Mouse (Mus musculus): Measurements from ENCODE around the gene Fen1. TPM values are rescaled to one million over a fixed set of nuclear protein-coding genes. Genes with fewer than 3 reads are reported as not detected.
A peak's percentile ranks its signal among the peaks of the same experiment; 100 is the strongest.

Fen1 gene
- polyA plus RNA-seq, 1 experiment, result 6.6 TPM

DNA sequence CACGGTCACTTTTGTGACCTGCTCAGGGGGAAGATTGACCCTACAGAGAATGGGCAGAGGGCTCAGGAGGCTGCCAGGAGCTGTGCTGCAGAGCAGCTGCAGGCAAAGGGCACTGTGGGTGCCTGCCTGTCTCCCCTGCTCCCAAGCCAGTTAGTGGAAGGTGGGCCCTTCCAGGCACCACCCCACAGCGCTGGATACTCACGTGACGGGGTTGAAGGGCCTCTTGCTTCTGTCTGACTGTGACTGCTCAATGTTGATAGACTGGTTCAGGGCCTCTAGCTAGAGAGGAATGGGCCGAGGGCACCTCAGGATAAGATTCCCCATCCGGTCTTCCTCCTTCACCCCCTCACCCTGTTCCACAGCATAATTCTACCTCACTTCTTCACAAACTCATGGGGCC lies 15.6 kb upstream of the Fen1 start:
- 51% methylated on average over 6 of the region's 6 CpGs for WGBS

DNA sequence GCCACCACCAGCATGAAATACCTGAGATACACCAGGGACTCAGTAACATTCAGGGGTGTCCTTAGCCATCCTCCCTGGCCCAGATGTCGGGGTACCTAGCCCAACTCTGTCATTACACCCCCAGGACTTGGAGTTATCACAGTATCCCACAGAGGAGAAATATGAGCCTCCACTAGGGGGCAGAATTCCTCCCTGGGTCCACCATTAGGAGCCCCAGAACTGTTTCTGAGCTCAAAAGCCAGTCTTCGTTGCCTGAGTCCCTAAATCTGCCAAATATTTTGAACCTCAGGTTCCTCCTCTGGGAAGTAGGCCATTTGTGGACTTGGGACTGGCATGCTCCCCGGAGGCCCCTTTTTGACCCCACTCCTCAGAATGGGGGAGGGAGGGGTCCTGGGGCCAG lies 15.1 kb upstream of the Fen1 start:
- peak; percentile 28 for DNase-seq
- WGBS, result 31% methylated on average over 3 of the region's 3 CpGs
- TF ChIP-seq POLR2A (IDR thresholded peaks at IDR 0.05; ENCODE audit: borderline replicate concordance, extremely low read depth, low read depth, low read length), result no peak
- TF ChIP-seq CTCF (IDR thresholded peaks at IDR 0.05; ENCODE audit: insufficient read depth, low read length), result peak; percentile 29; the same call in 1 of the 2 replicates

More for the DNA sequence above, 15.6 kb upstream of the Fen1 start:
- no peak overlapping the region for H3K4me3 ChIP-seq (replicated peaks; ENCODE audit: extremely low read depth, low read depth, low read length)
- TF ChIP-seq POLR2A (IDR thresholded peaks at IDR 0.05; ENCODE audit: borderline replicate concordance, extremely low read depth, low read depth, low read length) (no peak), CTCF (IDR thresholded peaks at IDR 0.05; ENCODE audit: insufficient read depth, low read length) (no peak)
- DNase-seq, result no peak
- H3K4me1 ChIP-seq (ENCODE audit: control insufficient read depth, insufficient read depth, low read length), result no peaks in the 10 kb centered on the region

DNA sequence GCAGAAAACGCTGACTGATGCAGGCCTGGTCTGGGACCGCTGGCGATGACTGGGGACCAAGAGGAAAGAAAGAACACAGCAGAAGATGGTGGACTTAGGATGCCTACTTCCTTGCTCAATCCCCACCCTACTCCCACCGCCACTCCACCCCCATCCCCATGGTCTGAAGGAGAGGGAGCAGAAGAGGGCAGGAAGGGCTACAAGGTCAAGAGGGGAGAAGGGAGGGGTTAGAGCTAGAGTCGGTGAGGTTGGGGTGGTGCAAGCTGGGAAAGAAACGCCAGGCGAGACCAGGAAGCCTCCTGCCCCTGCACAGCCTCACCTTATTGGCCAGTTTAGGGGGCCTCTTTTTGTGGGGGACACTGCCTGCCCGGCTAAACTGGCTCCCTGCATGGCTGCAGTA lies 12.1 kb upstream of the Fen1 start:
- TF ChIP-seq CTCF (IDR thresholded peaks at IDR 0.05; ENCODE audit: insufficient read depth, low read length), result no peak
- TF ChIP-seq POLR2A (IDR thresholded peaks at IDR 0.05; ENCODE audit: borderline replicate concordance, extremely low read depth, low read depth, low read length), result no peak
- DNase-seq, result no peak
- Histone ChIP-seq H3K4me3 (replicated peaks; ENCODE audit: extremely low read depth, low read depth, low read length) (no peak overlapping the region), H3K4me1 (ENCODE audit: control insufficient read depth, insufficient read depth, low read length) (no peaks in the 10 kb centered on the region)
- 64% methylated on average over 8 of the region's 8 CpGs for WGBS

More for the DNA sequence above, 15.1 kb upstream of the Fen1 start:
- Histone ChIP-seq H3K4me1 (ENCODE audit: control insufficient read depth, insufficient read depth, low read length) (no peaks in the 10 kb centered on the region), H3K4me3 (replicated peaks; ENCODE audit: extremely low read depth, low read depth, low read length) (no peak overlapping the region)

DNA sequence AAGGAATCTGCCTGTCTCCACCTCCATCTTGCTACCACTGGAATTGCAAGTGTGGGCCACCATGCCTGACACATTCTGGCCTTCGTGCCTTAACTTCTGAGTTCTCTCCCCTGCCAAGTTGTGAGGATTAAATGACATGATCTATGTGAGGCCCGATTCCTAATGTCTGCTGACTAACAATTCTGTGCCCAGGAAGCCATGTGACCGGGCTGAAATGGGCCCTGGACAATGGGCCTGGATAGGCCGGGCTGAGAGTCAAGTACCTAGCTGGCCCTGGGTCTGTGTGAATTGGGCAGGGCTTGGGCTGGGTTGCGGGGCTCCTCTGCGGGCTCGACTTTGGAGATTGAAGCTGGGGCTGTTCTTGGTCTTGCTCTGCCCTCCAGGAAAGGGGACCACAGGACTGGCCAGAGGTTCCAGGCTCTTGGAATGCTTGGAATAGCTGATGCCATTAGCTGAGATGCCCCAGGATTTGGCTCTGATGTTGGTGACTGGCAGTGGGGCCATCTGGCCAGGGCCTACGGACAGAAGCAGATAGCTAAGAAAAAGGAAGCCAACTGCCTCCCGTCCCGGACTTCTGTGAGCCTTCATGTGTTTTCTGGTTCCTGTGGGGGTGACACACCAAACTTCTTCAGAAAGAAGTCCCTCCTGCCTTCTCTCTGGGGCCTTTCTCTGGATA lies 10.0 kb upstream of the Fen1 start:
- Histone ChIP-seq H3K4me3 (replicated peaks; ENCODE audit: extremely low read depth, low read depth, low read length) (no peak overlapping the region), H3K4me1 (ENCODE audit: control insufficient read depth, insufficient read depth, low read length) (no peaks in the 10 kb centered on the region)
- 73% methylated on average over 10 of the region's 10 CpGs for WGBS
- no peak for TF ChIP-seq POLR2A (IDR thresholded peaks at IDR 0.05; ENCODE audit: borderline replicate concordance, extremely low read depth, low read depth, low read length)
- no peak for TF ChIP-seq CTCF (IDR thresholded peaks at IDR 0.05; ENCODE audit: insufficient read depth, low read length)
- no peak for DNase-seq

DNA sequence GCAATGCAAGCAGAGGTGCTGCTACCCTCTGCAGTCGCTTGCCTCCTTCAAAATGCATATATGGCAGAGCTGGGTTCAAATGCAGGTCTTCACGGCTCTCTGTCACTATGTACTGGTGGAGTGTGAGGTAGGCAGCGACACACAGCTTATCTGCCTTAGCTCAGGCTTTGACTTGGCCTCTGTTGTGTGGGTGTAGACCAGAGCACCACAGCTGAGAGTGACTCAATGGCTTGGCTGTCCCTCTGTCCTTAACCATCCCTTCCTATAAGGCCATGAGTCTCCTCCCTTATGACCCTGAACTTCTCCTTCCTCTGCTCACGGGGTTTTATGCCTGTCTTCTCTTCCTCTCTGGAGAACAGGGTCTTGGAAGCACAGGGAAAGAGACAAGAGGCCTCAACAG lies 6.9 kb upstream of the Fen1 start:
- TF ChIP-seq POLR2A (IDR thresholded peaks at IDR 0.05; ENCODE audit: borderline replicate concordance, extremely low read depth, low read depth, low read length), result no peak
- TF ChIP-seq CTCF (IDR thresholded peaks at IDR 0.05; ENCODE audit: insufficient read depth, low read length), result no peak
- DNase-seq, result no peak
- WGBS, result 75% methylated on average over 4 of the region's 4 CpGs

DNA sequence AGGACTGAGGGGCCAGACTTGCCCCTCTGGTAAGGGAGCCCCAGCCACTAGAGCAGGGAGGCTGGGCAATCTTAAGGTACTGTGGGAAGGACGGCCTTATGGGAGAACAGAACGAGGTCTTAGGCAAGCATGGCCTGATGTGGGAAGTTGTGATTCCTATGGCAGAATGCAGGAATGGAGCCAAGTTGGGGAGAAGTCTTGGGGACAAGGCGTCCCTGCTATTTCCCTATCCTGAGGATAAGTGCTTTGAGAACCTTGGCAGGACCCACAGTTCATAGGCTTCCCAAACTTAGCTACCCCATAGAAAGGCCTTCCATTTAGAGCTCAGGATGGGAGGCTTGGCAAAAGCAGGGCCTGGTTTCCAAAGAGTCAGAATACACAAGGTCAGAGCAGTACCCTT lies 4.9 kb upstream of the Fen1 start:
- 73% methylated on average over 3 of the region's 3 CpGs for WGBS
- no peak for DNase-seq
- H3K4me1 ChIP-seq (ENCODE audit: control insufficient read depth, insufficient read depth, low read length), result peaks cover 2% of the 10 kb centered on the region; the same call in 1 of the 2 replicates
- TF ChIP-seq POLR2A (IDR thresholded peaks at IDR 0.05; ENCODE audit: borderline replicate concordance, extremely low read depth, low read depth, low read length) (no peak), CTCF (IDR thresholded peaks at IDR 0.05; ENCODE audit: insufficient read depth, low read length) (no peak)
- no peak overlapping the region for H3K4me3 ChIP-seq (replicated peaks; ENCODE audit: extremely low read depth, low read depth, low read length)

More for the DNA sequence above, 6.9 kb upstream of the Fen1 start:
- H3K4me3 ChIP-seq (replicated peaks; ENCODE audit: extremely low read depth, low read depth, low read length), result no peak overlapping the region
- no peaks in the 10 kb centered on the region for H3K4me1 ChIP-seq (ENCODE audit: control insufficient read depth, insufficient read depth, low read length)

DNA sequence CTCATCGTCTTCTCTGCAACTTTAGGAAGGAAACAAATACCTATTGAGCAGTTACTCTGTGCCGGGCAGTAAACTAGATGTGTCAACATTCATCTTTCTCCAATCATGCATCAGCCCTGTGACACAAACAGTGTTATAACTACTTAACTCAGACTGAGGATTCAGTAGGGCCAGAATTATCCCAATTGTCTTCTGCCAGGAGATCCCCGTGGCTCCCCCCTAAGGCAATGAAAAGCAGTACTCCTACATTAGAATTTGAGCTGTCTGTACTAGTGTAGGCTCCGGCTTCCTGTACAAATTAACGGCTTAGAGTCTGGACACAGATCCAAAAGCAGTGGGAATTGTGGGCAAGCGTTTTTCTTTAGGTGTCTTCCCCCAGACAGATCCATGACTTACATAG lies 1.1 kb upstream of the Fen1 start:
- TF ChIP-seq CTCF (IDR thresholded peaks at IDR 0.05; ENCODE audit: insufficient read depth, low read length) (no peak), POLR2A (IDR thresholded peaks at IDR 0.05; ENCODE audit: borderline replicate concordance, extremely low read depth, low read depth, low read length) (no peak)

DNA sequence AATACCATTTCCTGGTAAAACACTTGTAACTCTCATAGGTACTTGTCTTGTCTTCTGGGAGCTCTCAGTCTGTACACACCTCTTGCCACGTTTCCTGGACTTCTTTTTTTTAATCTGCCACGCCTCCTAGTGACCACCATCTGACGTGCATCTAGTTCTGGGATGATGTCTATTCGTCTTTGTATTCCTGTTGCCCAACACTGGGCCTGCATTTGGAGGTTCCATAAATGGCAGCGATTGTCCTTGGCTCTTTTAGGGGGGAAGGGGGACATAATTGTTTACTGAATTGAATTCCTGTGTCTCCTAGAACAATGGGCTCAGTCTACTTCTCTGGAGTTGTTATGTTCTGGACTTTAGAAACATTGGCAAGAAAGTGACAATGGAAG lies 640 bp upstream of the Fen1 start:
- TF ChIP-seq POLR2A (IDR thresholded peaks at IDR 0.05; ENCODE audit: borderline replicate concordance, extremely low read depth, low read depth, low read length), result no peak
- no peak for TF ChIP-seq CTCF (IDR thresholded peaks at IDR 0.05; ENCODE audit: insufficient read depth, low read length)
- peak; percentile 34 for DNase-seq
- WGBS, result 0% methylated on average over 5 of the region's 5 CpGs
- H3K4me1 ChIP-seq (ENCODE audit: control insufficient read depth, insufficient read depth, low read length), result peaks cover 2% of the 10 kb centered on the region; the same call in 1 of the 2 replicates
- H3K4me3 ChIP-seq (replicated peaks; ENCODE audit: extremely low read depth, low read depth, low read length), result peak overlapping the region; percentile 8

More for the DNA sequence above, 1.1 kb upstream of the Fen1 start:
- H3K4me3 ChIP-seq (replicated peaks; ENCODE audit: extremely low read depth, low read depth, low read length), result no peak overlapping the region
- no peak for DNase-seq
- peaks cover 2% of the 10 kb centered on the region; the same call in 1 of the 2 replicates for H3K4me1 ChIP-seq (ENCODE audit: control insufficient read depth, insufficient read depth, low read length)
- WGBS, result 41% methylated on average over 6 of the region's 6 CpGs

DNA sequence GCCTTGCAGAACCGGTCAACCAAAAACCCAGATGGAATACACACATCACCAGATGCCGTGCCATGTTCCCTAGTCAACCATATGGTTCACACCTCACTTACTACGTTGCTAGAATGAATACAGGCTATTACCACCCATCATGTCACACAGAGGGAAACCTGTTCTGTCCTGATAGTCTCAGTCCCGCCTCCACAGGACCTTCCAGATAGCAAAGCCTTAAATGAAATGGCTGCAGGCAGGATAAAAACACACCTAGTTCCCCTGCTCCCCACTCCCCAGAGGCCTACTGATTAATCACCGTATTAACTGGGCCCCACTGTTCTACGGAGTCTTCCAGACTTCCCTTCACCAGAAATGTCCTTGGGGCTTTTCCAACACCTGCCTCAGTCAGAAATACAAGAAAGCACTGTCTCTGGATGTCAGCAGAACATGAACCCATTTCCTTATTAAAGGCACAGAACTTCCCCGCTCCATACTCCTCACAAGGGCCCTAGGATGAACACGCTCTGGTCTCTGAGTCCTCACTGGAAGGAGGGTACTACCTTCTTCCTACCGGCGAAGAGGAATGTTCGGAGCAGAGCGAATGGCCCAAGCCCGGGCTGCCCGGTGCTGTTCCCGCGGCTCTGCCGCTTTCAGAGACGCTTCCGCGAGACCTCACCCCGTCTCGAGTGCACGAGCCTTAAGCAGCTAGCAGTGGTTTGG lies 672 bp downstream of the Fen1 start:
- H3K4me1 ChIP-seq (ENCODE audit: control insufficient read depth, insufficient read depth, low read length), result peaks cover 2% of the 10 kb centered on the region; the same call in 1 of the 2 replicates

More for the DNA sequence above, 672 bp downstream of the Fen1 start:
- no peak for DNase-seq
- peak overlapping the region; percentile 93 for H3K4me3 ChIP-seq (replicated peaks; ENCODE audit: extremely low read depth, low read depth, low read length)
- WGBS, result 2% methylated on average over 23 of the region's 23 CpGs
- TF ChIP-seq CTCF (IDR thresholded peaks at IDR 0.05; ENCODE audit: insufficient read depth, low read length) (no peak), POLR2A (IDR thresholded peaks at IDR 0.05; ENCODE audit: borderline replicate concordance, extremely low read depth, low read depth, low read length) (no peak)

All from lung, adult 2 months (tissue).